Mouse (Mus musculus) small intestine, adult 2 months (tissue): Measurements from ENCODE around the gene Evc.

Experiments used
- CTCF ChIP-seq: fragments of 200-500 bp; IDR thresholded peaks from 2 replicates; pipeline ENCODE4 v1.5.1; 2012; ENCODE audit warnings: low read depth, mild to moderate bottlenecking, control low read depth, inconsistent platforms, low read length, moderate library complexity, mixed read lengths; ENCODE audit not compliant: insufficient replicate concordance, insufficient read length; ENCODE audit errors: extremely low read depth
- POLR2A ChIP-seq: fragments of 200-500 bp; IDR thresholded peaks from 2 replicates; pipeline ENCODE4 v1.6.1; 2012; ENCODE audit warnings: low read depth, mild to moderate bottlenecking, control low read depth, inconsistent platforms, low read length, moderate library complexity

DNA sequence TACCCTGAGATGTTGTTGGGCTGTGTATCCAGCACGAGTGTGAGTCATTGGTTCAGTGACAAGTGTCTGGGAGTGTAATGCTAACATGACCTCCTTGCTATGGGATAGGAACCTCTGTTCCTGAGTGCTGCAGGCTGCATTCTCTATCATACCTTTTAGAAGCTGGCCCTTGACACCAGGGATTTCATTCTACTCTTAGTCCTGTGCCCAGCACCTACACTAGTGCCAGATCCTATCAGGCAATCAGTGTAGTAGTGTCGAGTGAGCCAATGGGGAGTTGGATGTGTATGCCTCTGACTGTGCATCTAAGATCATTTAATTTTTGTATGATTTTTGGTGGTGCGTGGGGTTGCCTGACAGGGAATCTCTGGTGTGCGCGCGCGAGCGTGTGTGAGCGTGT is 95.5 kb downstream of the Evc start:
- TF ChIP-seq POLR2A (no peak), CTCF (no peak)
